Mouse (Mus musculus) spleen, adult 2 months (tissue): ENCODE measurements around the gene Ackr4. TPM values are rescaled to one million over a fixed set of nuclear protein-coding genes. Genes with fewer than 3 reads are reported as not detected.

Experiments
- DNase-seq, 2 experiments: peaks; one replicate each; pipeline versions ENCODE4 v3.0.0 to v3.0.0-alpha.2; 2012 to 2021; ENCODE audit warnings: low spot score in 2 of 2, low read depth in 1 of 2
- H3K27ac ChIP-seq: fragments of 200-500 bp; 2 replicates; pipeline ENCODE4 v1.5.1; 2012; ENCODE audit warnings: low read length, inconsistent platforms; ENCODE audit not compliant: insufficient read depth
- H3K27me3 ChIP-seq: fragments of 200-500 bp; 2 replicates; pipeline ENCODE4 v1.6.1; 2012; ENCODE audit warnings: mild to moderate bottlenecking, moderate library complexity, low read length, inconsistent platforms; ENCODE audit not compliant: control insufficient read depth, insufficient read depth
- H3K36me3 ChIP-seq: fragments of 200-500 bp; 2 replicates; pipeline ENCODE4 v1.6.1; 2012; ENCODE audit warnings: mild to moderate bottlenecking, low read length, inconsistent platforms; ENCODE audit not compliant: control insufficient read depth, insufficient read depth
- H3K4me1 ChIP-seq: fragments of 200-500 bp; 2 replicates; pipeline ENCODE4 v1.6.1; 2011; ENCODE audit warnings: inconsistent platforms; ENCODE audit not compliant: control insufficient read depth, insufficient read depth, insufficient read length
- H3K4me3 ChIP-seq: fragments of 200-500 bp; 2 replicates; pipeline ENCODE4 v1.5.1; 2011; ENCODE audit warnings: mild to moderate bottlenecking, inconsistent platforms; ENCODE audit not compliant: insufficient read depth, insufficient read length; ENCODE audit errors: extremely low read depth
- CTCF ChIP-seq: fragments of 200-500 bp; IDR thresholded peaks from 2 replicates; pipeline ENCODE4 v1.5.1; 2011; ENCODE audit warnings: mild to moderate bottlenecking, inconsistent platforms; ENCODE audit not compliant: insufficient read depth, insufficient read length, insufficient replicate concordance; ENCODE audit errors: extremely low read depth
- POLR2A ChIP-seq: fragments of 200-500 bp; IDR thresholded peaks from 2 replicates; pipeline ENCODE4 v1.6.1; 2011; ENCODE audit warnings: low read depth, low read length, inconsistent platforms
- WGBS: fragments of 180-500 bp; shearing (Covaris S2); methylation state at CpG from one replicate; pipeline ENCODE4 v1.1.7; 2018; 5-methylcytosine and 5-hydroxymethylcytosine counted together
- polyA plus RNA-seq: library from polyadenylated mRNA; depleted of rRNA; stranded (reverse); fragments of >200 nt; gene quantifications from 2 replicates; pipeline ENCODE4 v1.2.3, GENCODE M21; 2012

Ackr4 gene
- polyA plus RNA-seq, 1 experiment, result 1.6 TPM

- no peaks in the 10 kb centered on the region for H3K4me1 ChIP-seq
- no peaks in the 10 kb centered on the region for H3K36me3 ChIP-seq
- WGBS, result 89% methylated on average over 6 of the region's 6 CpGs
- H3K27me3 ChIP-seq, result no peaks in the 10 kb centered on the region
- H3K27ac ChIP-seq, result no peak overlapping the region
- TF ChIP-seq POLR2A (no peak), CTCF (no peak)
- H3K4me3 ChIP-seq, result no peak overlapping the region
- no peak for DNase-seq
Measured at GRCm38 (mm10) chr9:104107482-104107881, 19.3 kb downstream of the Ackr4 start.

GRCm38 (mm10) chr9:104106930-104107329 is 19.8 kb downstream of the Ackr4 start:
- no peaks in the 10 kb centered on the region for H3K27me3 ChIP-seq
- H3K4me1 ChIP-seq, result no peaks in the 10 kb centered on the region
- no peak for TF ChIP-seq CTCF
- no peak for TF ChIP-seq POLR2A
- H3K36me3 ChIP-seq, result no peaks in the 10 kb centered on the region
- no peak overlapping the region for H3K27ac ChIP-seq
- no peak overlapping the region for H3K4me3 ChIP-seq
- 89% methylated on average over 9 of the region's 9 CpGs for WGBS
- DNase-seq, result no peak

- DNase-seq, result no peak
- 93% methylated on average over 2 of the region's 2 CpGs for WGBS
- no peak overlapping the region for H3K27ac ChIP-seq
- H3K36me3 ChIP-seq, result no peaks in the 10 kb centered on the region
- H3K4me3 ChIP-seq, result no peak overlapping the region
- TF ChIP-seq POLR2A (no peak), CTCF (no peak)
- H3K4me1 ChIP-seq, result no peaks in the 10 kb centered on the region
- no peaks in the 10 kb centered on the region for H3K27me3 ChIP-seq
Measured at GRCm38 (mm10) chr9:104104986-104105385, 21.7 kb downstream of the Ackr4 start.

GRCm38 (mm10) chr9:104102901-104103300 is 23.8 kb downstream of the Ackr4 start:
- no peak for TF ChIP-seq POLR2A
- 68% methylated on average over 2 of the region's 2 CpGs for WGBS

GRCm38 (mm10) chr9:104102301-104102700 is 24.4 kb downstream of the Ackr4 start:
- no peaks in the 10 kb centered on the region for H3K27me3 ChIP-seq
- no peaks in the 10 kb centered on the region for H3K36me3 ChIP-seq
- no peak overlapping the region for H3K4me3 ChIP-seq
- no peak for TF ChIP-seq CTCF
- TF ChIP-seq POLR2A, result no peak
- no peak overlapping the region for H3K27ac ChIP-seq
- no peaks in the 10 kb centered on the region for H3K4me1 ChIP-seq
- 88% methylated on average over 6 of the region's 6 CpGs for WGBS
- no peak for DNase-seq

More at GRCm38 (mm10) chr9:104102901-104103300, 23.8 kb downstream of the Ackr4 start:
- H3K27ac ChIP-seq, result no peak overlapping the region
- H3K4me3 ChIP-seq, result no peak overlapping the region
- no peaks in the 10 kb centered on the region for H3K36me3 ChIP-seq
- H3K27me3 ChIP-seq, result no peaks in the 10 kb centered on the region
- no peak for DNase-seq
- H3K4me1 ChIP-seq, result no peaks in the 10 kb centered on the region

- Histone ChIP-seq H3K27me3 (no peaks in the 10 kb centered on the region), H3K27ac (no peak overlapping the region), H3K4me3 (no peak overlapping the region), H3K36me3 (no peaks in the 10 kb centered on the region), H3K4me1 (no peaks in the 10 kb centered on the region)
- no peak for TF ChIP-seq CTCF
- no peak for TF ChIP-seq POLR2A
- no peak for DNase-seq
- WGBS, result 45% methylated on average over 3 of the region's 3 CpGs
Measured at GRCm38 (mm10) chr9:104101458-104101857, 25.3 kb downstream of the Ackr4 start.

GRCm38 (mm10) chr9:104100822-104101221 is 25.9 kb downstream of the Ackr4 start:
- no peaks in the 10 kb centered on the region for H3K4me1 ChIP-seq
- no peak for DNase-seq
- TF ChIP-seq POLR2A (no peak), CTCF (no peak)
- no peaks in the 10 kb centered on the region for H3K36me3 ChIP-seq
- 72% methylated on average over 7 of the region's 7 CpGs for WGBS
- no peak overlapping the region; the same call in 1 of the 2 replicates for H3K4me3 ChIP-seq
- no peaks in the 10 kb centered on the region for H3K27me3 ChIP-seq
- H3K27ac ChIP-seq, result no peak overlapping the region

- no peak for TF ChIP-seq CTCF
- TF ChIP-seq POLR2A, result no peak
- H3K4me1 ChIP-seq, result no peaks in the 10 kb centered on the region
- no peaks in the 10 kb centered on the region for H3K36me3 ChIP-seq
- peak in 1 of 2 experiments; percentile 7 for DNase-seq
- WGBS, result 96% methylated on average over 11 of the region's 11 CpGs
- no peak overlapping the region for H3K4me3 ChIP-seq
- H3K27me3 ChIP-seq, result no peaks in the 10 kb centered on the region
- H3K27ac ChIP-seq, result no peak overlapping the region
Measured at GRCm38 (mm10) chr9:104099060-104099459, 27.7 kb downstream of the Ackr4 start.
